In the genomic region with DNA sequence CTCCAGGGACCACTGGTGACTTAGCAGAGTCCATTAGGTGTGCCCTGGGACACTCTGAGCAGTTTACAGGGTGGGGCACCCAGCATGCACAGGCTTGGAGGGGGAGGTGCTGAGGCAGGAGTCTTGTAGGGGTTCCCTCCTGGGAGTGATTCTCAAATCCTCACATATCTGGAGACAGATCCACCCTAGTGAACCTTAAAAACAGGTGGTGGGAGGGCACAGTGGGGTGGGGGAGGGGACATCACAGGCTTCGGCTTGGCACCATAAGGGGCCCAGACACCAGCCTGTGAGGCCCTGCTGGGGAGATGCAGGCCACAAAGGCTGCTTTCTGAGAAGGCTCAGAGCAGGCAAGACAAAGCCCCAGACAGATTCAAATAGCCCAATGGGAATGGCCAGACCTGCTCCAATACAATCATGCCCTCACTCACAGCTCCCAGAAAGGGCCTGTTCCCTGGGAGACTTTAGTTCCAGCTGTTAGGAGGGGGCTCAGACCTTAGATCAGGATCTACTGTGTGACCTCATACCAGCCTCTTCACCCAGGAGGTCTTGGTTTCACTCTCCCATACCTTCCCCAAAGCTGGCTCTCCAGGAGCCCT, we compare ENCODE assay signal across 11 mouse cellular contexts. TPM values are rescaled to one million over a fixed set of nuclear protein-coding genes. Genes with fewer than 3 reads are reported as not detected.
DNase-seq lines count a peak whose midpoint lies in the region; ATAC-seq and TF ChIP-seq lines count a peak whose summit lies in the region.
"Had no signal": no experiment of that assay in that cellular context is flagged by ENCODE, and none has a peak within 500 bp of the region (broad histone marks: within the 10 kb centered on the region; RNA-seq: fewer than 3 reads in every experiment).

No protein-coding gene starts in this region.

- TF ChIP-seq CTCF in ES-Bruce4 (IDR thresholded peaks at IDR 0.05; ENCODE audit: low read depth, low read length): no peak

- peak; percentile 89 for DNase-seq in heart, adult 11 months
- no peak for DNase-seq in hindbrain, embryonic 14.5 days (ENCODE audit: low spot score)
- no peak for DNase-seq in ovary, adult 18-20 months (ENCODE audit: low spot score)
- no peak for DNase-seq in left cerebral cortex, adult 8-10 months (ENCODE audit: low spot score in 2 of 2)
- DNase-seq: B cell, adult 2 months; heart, adult 18-20 months; lung, embryonic 14.5 days had no signal

- H3K4me3 ChIP-seq in heart, embryonic 12.5 days: no peak overlapping the region
- H3K4me3 ChIP-seq in ES-Bruce4 (ENCODE audit: low read depth, low read length): no peak overlapping the region
- no peak overlapping the region for H3K4me3 ChIP-seq in hindbrain, embryonic 14.5 days (replicated peaks; ENCODE audit: low read length)
- no peak overlapping the region for H3K4me3 ChIP-seq in midbrain, embryonic 15.5 days

- H3K36me3 ChIP-seq in heart, embryonic 12.5 days: no peaks in the 10 kb centered on the region
- no peaks in the 10 kb centered on the region for H3K36me3 ChIP-seq in ES-Bruce4 (ENCODE audit: control insufficient read depth, insufficient read depth, low read length, poor library complexity, severe bottlenecking)
- H3K36me3 ChIP-seq in hindbrain, embryonic 14.5 days (replicated peaks; ENCODE audit: control insufficient read depth, insufficient read depth): no peaks in the 10 kb centered on the region
- H3K36me3 ChIP-seq in midbrain, embryonic 15.5 days (replicated peaks): no peaks in the 10 kb centered on the region

- no peaks in the 10 kb centered on the region for H3K27me3 ChIP-seq in heart, embryonic 12.5 days (replicated peaks)
- H3K27me3 ChIP-seq in ES-Bruce4 (ENCODE audit: control insufficient read depth, insufficient read depth, low read length, poor library complexity, severe bottlenecking): no peaks in the 10 kb centered on the region
- H3K27me3 ChIP-seq in hindbrain, embryonic 14.5 days (ENCODE audit: control insufficient read depth, insufficient read depth, low read length): no peaks in the 10 kb centered on the region
- no peaks in the 10 kb centered on the region for H3K27me3 ChIP-seq in midbrain, embryonic 15.5 days (replicated peaks)

- WGBS in heart, embryonic 12.5 days: 43% methylated on average over 1 of the region's 1 CpGs
- WGBS in hindbrain, embryonic 14.5 days: 18% methylated on average over 1 of the region's 1 CpGs
- 4% methylated on average over 1 of the region's 1 CpGs for WGBS in midbrain, embryonic 15.5 days

- no peak for TF ChIP-seq EP300 in ES-Bruce4 (IDR thresholded peaks at IDR 0.05; ENCODE audit: insufficient read depth, low read depth, low read length)

- H3K4me1 ChIP-seq in heart, embryonic 12.5 days (replicated peaks): peaks cover 26% of the 10 kb centered on the region
- H3K4me1 ChIP-seq in ES-Bruce4 (ENCODE audit: control insufficient read depth, insufficient read depth, low read length): peaks cover 33% of the 10 kb centered on the region
- H3K4me1 ChIP-seq in hindbrain, embryonic 14.5 days (replicated peaks; ENCODE audit: control insufficient read depth, insufficient read depth, low read length): peaks cover 33% of the 10 kb centered on the region
- H3K4me1 ChIP-seq in midbrain, embryonic 15.5 days: peaks cover 39% of the 10 kb centered on the region

- TF ChIP-seq POLR2A in ES-Bruce4 (IDR thresholded peaks at IDR 0.05; ENCODE audit: insufficient read depth, low read length): no peak

- H3K9me3 ChIP-seq in heart, embryonic 12.5 days (replicated peaks): no peaks in the 10 kb centered on the region
- no peaks in the 10 kb centered on the region for H3K9me3 ChIP-seq in ES-Bruce4 (replicated peaks; ENCODE audit: control insufficient read depth, insufficient read depth, low read length, poor library complexity, severe bottlenecking)
- H3K9me3 ChIP-seq in hindbrain, embryonic 14.5 days (ENCODE audit: control insufficient read depth, low read length): no peaks in the 10 kb centered on the region
- no peaks in the 10 kb centered on the region for H3K9me3 ChIP-seq in midbrain, embryonic 15.5 days

- no peak overlapping the region for H3K9ac ChIP-seq in heart, embryonic 12.5 days
- peak overlapping the region; percentile 24; the same call in 1 of the 2 replicates for H3K9ac ChIP-seq in ES-Bruce4 (ENCODE audit: low read depth, poor library complexity, severe bottlenecking)
- H3K9ac ChIP-seq in hindbrain, embryonic 14.5 days: no peak overlapping the region; the same call in 1 of the 2 replicates
- no peak overlapping the region for H3K9ac ChIP-seq in midbrain, embryonic 15.5 days
- H3K9ac ChIP-seq: lung, embryonic 14.5 days had no signal

- ATAC-seq in heart, embryonic 12.5 days (ENCODE audit: insufficient number of reproducible peaks, low FRiP score): no peak
- ATAC-seq in hindbrain, embryonic 14.5 days (ENCODE audit: low FRiP score): peak; percentile 22; the same call in 1 of the 2 replicates
- 0 out of 2 replicates have a peak, but pooled peaks have one; percentile 18 for ATAC-seq in midbrain, embryonic 15.5 days (replicated peaks)
- ATAC-seq in erythroid progenitor cell, adult 5-6 weeks (replicated peaks; ENCODE audit: low FRiP score, poor library complexity, severe bottlenecking): no peak

- H3K4me2 ChIP-seq in heart, embryonic 12.5 days: no peak overlapping the region
- no peak overlapping the region for H3K4me2 ChIP-seq in hindbrain, embryonic 14.5 days (replicated peaks)
- H3K4me2 ChIP-seq in midbrain, embryonic 15.5 days: no peak overlapping the region
- H3K4me2 ChIP-seq: lung, embryonic 14.5 days had no signal

- no peak overlapping the region for H3K27ac ChIP-seq in heart, embryonic 12.5 days (ENCODE audit: poor library complexity, severe bottlenecking)
- peak overlapping the region; percentile 13; the same call in 1 of the 2 replicates for H3K27ac ChIP-seq in ES-Bruce4 (ENCODE audit: insufficient read depth, low read length)
- peak overlapping the region; percentile 32; the same call in 1 of the 2 replicates for H3K27ac ChIP-seq in hindbrain, embryonic 14.5 days
- H3K27ac ChIP-seq in midbrain, embryonic 15.5 days: no peak overlapping the region; the same call in 1 of the 2 replicates

RNA-seq across cellular contexts. Expression of a gene that starts 6.5 kb away (rescaled TPM):
- polyA plus RNA-seq in heart, embryonic 12.5 days (2016; fragmentation: Nextera tagmentation; extraction: Ambion mirVana): 5.5 and 6.9 TPM in 2 replicates
- polyA plus RNA-seq in ES-Bruce4 (2011; ENCODE audit: insufficient read depth, insufficient read length, low read depth, missing spikeins): 40.4 and 44.0 TPM in 2 replicates
- 31.6 and 35.0 TPM in 2 replicates for polyA plus RNA-seq in hindbrain, embryonic 14.5 days (2014; fragmentation: Nextera tagmentation; extraction: Ambion mirVana)
- polyA plus RNA-seq in midbrain, embryonic 15.5 days (2015; fragmentation: Nextera tagmentation; extraction: Ambion mirVana): 34.1 and 34.6 TPM in 2 replicates
- 10 to 100 TPM; 58.8 to 68.2 (median 62.5) TPM for total RNA-seq in left cerebral cortex, adult 8-10 months (2022)
- 2.5 TPM in 1 of 2 replicates, not detected in the other for total RNA-seq in erythroid progenitor cell, adult 5-6 weeks (2015; ENCODE audit: low replicate concordance)
- 0.64 and 0.98 TPM in 2 replicates for total RNA-seq in erythroid progenitor cell, adult 5-6 weeks (2017; ENCODE audit: low replicate concordance)

RNA-seq across cellular contexts. Expression of a gene that starts 45.3 kb away (rescaled TPM):
- 17.4 and 18.6 TPM in 2 replicates for polyA plus RNA-seq in heart, embryonic 12.5 days (2016; fragmentation: Nextera tagmentation; extraction: Ambion mirVana)
- 6.7 and 7.5 TPM in 2 replicates for polyA plus RNA-seq in ES-Bruce4 (2011; ENCODE audit: insufficient read depth, insufficient read length, low read depth, missing spikeins)
- polyA plus RNA-seq in hindbrain, embryonic 14.5 days (2014; fragmentation: Nextera tagmentation; extraction: Ambion mirVana): 64.6 and 67.3 TPM in 2 replicates
- 73.2 and 73.3 TPM in 2 replicates for polyA plus RNA-seq in midbrain, embryonic 15.5 days (2015; fragmentation: Nextera tagmentation; extraction: Ambion mirVana)
- 10 to 100 TPM; 29.9 to 37.3 (median 33.4) TPM for total RNA-seq in left cerebral cortex, adult 8-10 months (2022)
- 10.1 and 10.5 TPM in 2 replicates for total RNA-seq in erythroid progenitor cell, adult 5-6 weeks (2015; ENCODE audit: low replicate concordance)
- total RNA-seq in erythroid progenitor cell, adult 5-6 weeks (2017; ENCODE audit: low replicate concordance): 8.2 TPM in 1 of 2 replicates, not detected in the other

RNA-seq across cellular contexts. Expression of a gene that starts 45.4 kb away (rescaled TPM):
- 7.1 and 8.2 TPM in 2 replicates for polyA plus RNA-seq in heart, embryonic 12.5 days (2016; fragmentation: Nextera tagmentation; extraction: Ambion mirVana)
- 6.3 TPM in 2 replicates for polyA plus RNA-seq in ES-Bruce4 (2011; ENCODE audit: insufficient read depth, insufficient read length, low read depth, missing spikeins)
- polyA plus RNA-seq in hindbrain, embryonic 14.5 days (2014; fragmentation: Nextera tagmentation; extraction: Ambion mirVana): 11.9 and 12.8 TPM in 2 replicates
- polyA plus RNA-seq in midbrain, embryonic 15.5 days (2015; fragmentation: Nextera tagmentation; extraction: Ambion mirVana): 11.9 and 13.2 TPM in 2 replicates
- 1 to 10 TPM; 5.3 to 6.3 (median 5.9) TPM for total RNA-seq in left cerebral cortex, adult 8-10 months (2022)
- total RNA-seq in erythroid progenitor cell, adult 5-6 weeks (2015; ENCODE audit: low replicate concordance): 2.9 and 3.4 TPM in 2 replicates
- total RNA-seq in erythroid progenitor cell, adult 5-6 weeks (2017; ENCODE audit: low replicate concordance): 2.2 TPM in 1 of 2 replicates, not detected in the other

RNA-seq across cellular contexts. Expression of a gene that starts 59.4 kb away (rescaled TPM):
- polyA plus RNA-seq in heart, embryonic 12.5 days (2016; fragmentation: Nextera tagmentation; extraction: Ambion mirVana): not detected in 2 replicates
- not detected in 2 replicates for polyA plus RNA-seq in ES-Bruce4 (2011; ENCODE audit: insufficient read depth, insufficient read length, low read depth, missing spikeins)
- not detected in 2 replicates for polyA plus RNA-seq in hindbrain, embryonic 14.5 days (2014; fragmentation: Nextera tagmentation; extraction: Ambion mirVana)
- polyA plus RNA-seq in midbrain, embryonic 15.5 days (2015; fragmentation: Nextera tagmentation; extraction: Ambion mirVana): not detected in 2 replicates
- total RNA-seq in left cerebral cortex, adult 8-10 months (2022): not detected
- not detected in 2 replicates for total RNA-seq in erythroid progenitor cell, adult 5-6 weeks (2015; ENCODE audit: low replicate concordance)
- not detected in 2 replicates for total RNA-seq in erythroid progenitor cell, adult 5-6 weeks (2017; ENCODE audit: low replicate concordance)
- total RNA-seq: heart, adult 18-20 months had no signal
- polyA plus RNA-seq: lung, embryonic 14.5 days had no signal

RNA-seq across cellular contexts. Expression of a gene that starts 59.4 kb away (rescaled TPM):
- polyA plus RNA-seq in heart, embryonic 12.5 days (2016; fragmentation: Nextera tagmentation; extraction: Ambion mirVana): 24.4 and 25.2 TPM in 2 replicates
- polyA plus RNA-seq in ES-Bruce4 (2011; ENCODE audit: insufficient read depth, insufficient read length, low read depth, missing spikeins): 23.6 and 26.6 TPM in 2 replicates
- 40.2 and 45.7 TPM in 2 replicates for polyA plus RNA-seq in hindbrain, embryonic 14.5 days (2014; fragmentation: Nextera tagmentation; extraction: Ambion mirVana)
- polyA plus RNA-seq in midbrain, embryonic 15.5 days (2015; fragmentation: Nextera tagmentation; extraction: Ambion mirVana): 46.7 and 51.0 TPM in 2 replicates
- 10 to 100 TPM; 12.7 to 15.0 (median 13.4) TPM for total RNA-seq in left cerebral cortex, adult 8-10 months (2022)
- 10.5 and 17.2 TPM in 2 replicates for total RNA-seq in erythroid progenitor cell, adult 5-6 weeks (2015; ENCODE audit: low replicate concordance)
- total RNA-seq in erythroid progenitor cell, adult 5-6 weeks (2017; ENCODE audit: low replicate concordance): 7.3 and 15.9 TPM in 2 replicates

Comparison
In these comparisons a context has a peak if more than half of its experiments do, and no peak if none do; other contexts are left out.
1. ATAC-seq: peak in hindbrain, embryonic 14.5 days (single experiment) and midbrain, embryonic 15.5 days (single experiment); none in heart, embryonic 12.5 days (single experiment) and erythroid progenitor cell, adult 5-6 weeks (single experiment).
2. H3K27ac ChIP-seq: peak in ES-Bruce4 (single experiment) and hindbrain, embryonic 14.5 days (single experiment); none in heart, embryonic 12.5 days (single experiment) and midbrain, embryonic 15.5 days (single experiment).